Mouse (Mus musculus) stomach, adult 2 months (tissue): ENCODE measurements around the gene Strn3. TPM values are rescaled to one million over a fixed set of nuclear protein-coding genes. Genes with fewer than 3 reads are reported as not detected.

Experiments used
- polyA plus RNA-seq: library from polyadenylated mRNA; depleted of rRNA; stranded (reverse); fragments of >200 nt; gene quantifications from 2 replicates; pipeline ENCODE4 v1.2.3, GENCODE M21; 2012; rRNA removed

The Strn3 gene
- 6.2 and 6.4 TPM in 2 replicates for polyA plus RNA-seq

GRCm38 (mm10) chr12:51691845-51692632, at the start of gene Strn3:
Gene Strn3, minus strand, starts transcription at chr12:51691897.

GRCm38 (mm10) chr12:51690893-51691844, 528 bp downstream of the Strn3 start, which contains the start of gene Ap4s1:
Gene Ap4s1, plus strand, starts transcription at chr12:51691033.

GRCm38 (mm10) chr12:51593229-51594029, 98.3 kb downstream of the Strn3 start, which contains the start of gene Coch:
Gene Coch, plus strand, starts transcription at chr12:51593341.

Other genes with a start within 250 kb of the Strn3 start
- gene Coch, start 98.6 kb downstream of the Strn3 start, polyA plus RNA-seq, result not detected in 2 replicates
- gene Ap4s1, start 864 bp downstream of the Strn3 start, polyA plus RNA-seq, result 1.4 and 2.9 TPM in 2 replicates
- gene Hectd1, start 137.6 kb upstream of the Strn3 start, polyA plus RNA-seq, result 2.5 and 4.2 TPM in 2 replicates